Mouse (Mus musculus) limb, embryonic 13.5 days (tissue): ENCODE data around the gene Mmrn2. TPM values are rescaled to one million over a fixed set of nuclear protein-coding genes. Genes with fewer than 3 reads are reported as not detected.

Experiments used
- ATAC-seq: fragments of 200-750 bp; cut with Nextera tagmentation; 2 replicates; pipeline ENCODE4 v1.8.0; 2017; ENCODE audit warnings: low read depth, moderate number of reproducible peaks, moderate TSS enrichment; ENCODE audit not compliant: low FRiP score
- H3K27ac ChIP-seq: fragments of 300-500 bp; sonication (generic); 2 replicates; pipeline ENCODE4 v1.5.1; 2015; ENCODE audit warnings: inconsistent platforms, mild to moderate bottlenecking, moderate library complexity
- H3K27me3 ChIP-seq: fragments of 300-500 bp; sonication (generic); 2 replicates; pipeline ENCODE4 v1.6.1; 2015; ENCODE audit warnings: mild to moderate bottlenecking, inconsistent platforms
- H3K36me3 ChIP-seq: fragments of 300-500 bp; sonication (generic); 2 replicates; pipeline ENCODE4 v1.6.1; 2015; ENCODE audit warnings: inconsistent platforms, mild to moderate bottlenecking, moderate library complexity
- H3K4me1 ChIP-seq: fragments of 300-500 bp; sonication (generic); 2 replicates; pipeline ENCODE4 v1.6.1; 2015; ENCODE audit warnings: inconsistent platforms
- H3K4me2 ChIP-seq: fragments of 300-500 bp; sonication (generic); replicated peaks from 2 replicates; pipeline ENCODE4 v1.6.1; 2015; ENCODE audit warnings: inconsistent platforms, mild to moderate bottlenecking, moderate library complexity
- H3K4me3 ChIP-seq: fragments of 300-500 bp; sonication (generic); 2 replicates; pipeline ENCODE4 v1.5.1; 2015; ENCODE audit warnings: moderate library complexity, mild to moderate bottlenecking, inconsistent platforms
- H3K9ac ChIP-seq: fragments of 300-500 bp; sonication (generic); 2 replicates; pipeline ENCODE4 v1.6.1; 2015; ENCODE audit warnings: mild to moderate bottlenecking, inconsistent platforms
- H3K9me3 ChIP-seq: fragments of 300-500 bp; sonication (generic); 2 replicates; pipeline ENCODE4 v1.6.1; 2016; ENCODE audit warnings: inconsistent platforms
- WGBS: fragments of 180-500 bp; shearing (Covaris S2); methylation state at CpG from one replicate; pipeline ENCODE4 v1.1.7; 2015; 5-methylcytosine and 5-hydroxymethylcytosine counted together
- polyA plus RNA-seq: library from polyadenylated mRNA; unstranded; fragments of >200 nt; fragmentation: Nextera tagmentation; extraction: Ambion mirVana; gene quantifications from 2 replicates; pipeline ENCODE4 v1.2.1, GENCODE M21; 2015

Gene Mmrn2
- polyA plus RNA-seq, 1 experiment from 2014 or later, result 8.6 TPM

GRCm38 (mm10) chr14:34449807-34450206 is 74.5 kb downstream of the Mmrn2 start:
- Histone ChIP-seq H3K4me2 (no peak overlapping the region), H3K4me1 (peaks cover 39% of the 10 kb centered on the region), H3K36me3 (peaks cover 20% of the 10 kb centered on the region), H3K27me3 (no peaks in the 10 kb centered on the region), H3K27ac (no peak overlapping the region), H3K4me3 (no peak overlapping the region), H3K9me3 (no peaks in the 10 kb centered on the region), H3K9ac (no peak overlapping the region)
- 61% methylated on average over 9 of the region's 9 CpGs for WGBS
- ATAC-seq, result no peak

GRCm38 (mm10) chr14:34450451-34450850 is 75.2 kb downstream of the Mmrn2 start:
- Histone ChIP-seq H3K4me1 (peaks cover 36% of the 10 kb centered on the region), H3K9me3 (no peaks in the 10 kb centered on the region), H3K4me2 (no peak overlapping the region), H3K36me3 (peaks cover 20% of the 10 kb centered on the region), H3K4me3 (no peak overlapping the region), H3K27me3 (no peaks in the 10 kb centered on the region), H3K9ac (no peak overlapping the region), H3K27ac (no peak overlapping the region)
- 88% methylated on average over 5 of the region's 5 CpGs for WGBS
- ATAC-seq, result no peak

DNA sequence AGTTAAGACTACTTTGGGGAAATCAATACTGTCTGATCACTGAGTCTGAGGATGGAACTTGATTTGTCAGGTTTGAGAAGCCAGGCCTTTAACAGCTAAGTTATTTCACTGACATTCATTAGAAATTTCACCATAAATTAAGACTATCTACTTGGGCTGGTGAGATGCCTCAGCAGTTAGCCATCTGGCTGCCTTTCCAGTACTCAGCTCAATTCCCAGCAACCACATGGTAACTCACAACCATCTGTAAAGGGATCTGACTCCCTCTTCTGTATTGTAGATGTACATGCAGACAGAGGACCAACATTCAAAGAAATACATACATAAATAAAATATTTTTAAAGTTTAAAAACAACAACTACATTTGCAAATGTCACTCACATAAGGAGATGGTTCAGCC is 76.6 kb downstream of the Mmrn2 start:
- Histone ChIP-seq H3K36me3 (peaks cover 12% of the 10 kb centered on the region), H3K9me3 (no peaks in the 10 kb centered on the region), H3K9ac (no peak overlapping the region), H3K27ac (no peak overlapping the region), H3K4me2 (no peak overlapping the region), H3K4me3 (no peak overlapping the region), H3K27me3 (no peaks in the 10 kb centered on the region), H3K4me1 (peaks cover 32% of the 10 kb centered on the region)
- ATAC-seq, result no peak

- Histone ChIP-seq H3K27ac (peak overlapping the region; percentile 85), H3K4me1 (peaks cover 32% of the 10 kb centered on the region), H3K4me2 (peak overlapping the region; percentile 40), H3K36me3 (peaks cover 18% of the 10 kb centered on the region), H3K27me3 (no peaks in the 10 kb centered on the region), H3K9ac (0 out of 2 replicates have a peak overlapping the region, but pooled peaks have one; percentile 9), H3K9me3 (no peaks in the 10 kb centered on the region), H3K4me3 (no peak overlapping the region)
- WGBS, result 13% methylated on average over 6 of the region's 6 CpGs
- peak; percentile 65 for ATAC-seq
These were observed 78.4 kb downstream of the Mmrn2 start for GRCm38 (mm10) chr14:34453648-34454047.

Other genes with a start within 250 kb of the Mmrn2 start
- gene Npy4r, start 223.0 kb upstream of the Mmrn2 start, polyA plus RNA-seq, result not detected in 2 replicates
- 1.3 and 1.9 TPM in 2 replicates for gene Gprin2, start 173.8 kb upstream of the Mmrn2 start, polyA plus RNA-seq
- gene Syt15, start 155.9 kb upstream of the Mmrn2 start, polyA plus RNA-seq, result 0.29 and 0.39 TPM in 2 replicates
- 13.9 and 14.4 TPM in 2 replicates for gene Shld2, start 65.0 kb upstream of the Mmrn2 start, polyA plus RNA-seq
- gene Glud1, start 64.7 kb upstream of the Mmrn2 start, polyA plus RNA-seq, result 77.7 and 78.8 TPM in 2 replicates
- gene Fam25c, start 20.0 kb upstream of the Mmrn2 start, polyA plus RNA-seq, result 1.6 and 2.8 TPM in 2 replicates
- gene Sncg, start 676 bp upstream of the Mmrn2 start, polyA plus RNA-seq, result 3.6 and 3.7 TPM in 2 replicates
- gene Bmpr1a, start 127.9 kb downstream of the Mmrn2 start, polyA plus RNA-seq, result 63.1 and 71.3 TPM in 2 replicates
- gene 9230112D13Rik, start 147.3 kb downstream of the Mmrn2 start, polyA plus RNA-seq, result not detected in 2 replicates
- 8.8 and 9.8 TPM in 2 replicates for gene Ldb3, start 213.2 kb downstream of the Mmrn2 start, polyA plus RNA-seq
- gene Opn4, start 224.7 kb downstream of the Mmrn2 start, polyA plus RNA-seq, result 0.42 TPM in 1 of 2 replicates, not detected in the other